ENCODE assay signal across 21 mouse cellular contexts in the genomic region with DNA sequence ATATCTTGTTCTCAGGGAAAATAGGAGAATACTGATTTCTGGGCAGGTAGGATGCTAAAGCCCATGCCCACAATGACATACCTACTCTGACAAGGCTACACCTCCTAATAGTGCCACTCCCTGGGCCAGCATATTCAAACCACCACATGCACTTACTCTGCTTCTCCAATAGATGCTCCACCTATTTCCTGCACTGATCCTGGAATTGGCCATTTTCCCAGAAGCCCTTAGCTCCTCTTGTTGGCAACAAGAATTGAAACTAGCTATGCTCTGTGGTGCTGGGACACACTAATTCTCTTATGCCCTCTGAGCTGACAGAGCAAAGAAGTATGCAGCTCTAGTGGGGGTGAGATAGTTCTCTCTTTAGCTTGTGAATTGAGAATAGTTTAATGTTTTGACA. TPM values are rescaled to one million over a fixed set of nuclear protein-coding genes. Genes with fewer than 3 reads are reported as not detected.
DNase-seq lines count a peak whose midpoint lies in the region; TF ChIP-seq lines count a peak whose summit lies in the region.
"Had no signal": no experiment of that assay in that cellular context is flagged by ENCODE, and none has a peak within 500 bp of the region (broad histone marks: within the 10 kb centered on the region; RNA-seq: fewer than 3 reads in every experiment).

No protein-coding gene starts in this region.

- no peaks in the 10 kb centered on the region for H3K36me3 ChIP-seq in kidney, adult 2 months (ENCODE audit: control insufficient read depth, insufficient read depth, low read length)
- H3K36me3 ChIP-seq in midbrain, embryonic 10.5 days = no peaks in the 10 kb centered on the region
- H3K36me3 ChIP-seq: embryonic facial prominence, embryonic 15.5 days; limb, embryonic 15.5 days; neural tube, embryonic 15.5 days; stomach, embryonic 15.5 days had no signal

- H3K27me3 ChIP-seq in kidney, adult 2 months (replicated peaks; ENCODE audit: control insufficient read depth, insufficient read depth, low read length) = no peaks in the 10 kb centered on the region
- no peaks in the 10 kb centered on the region for H3K27me3 ChIP-seq in midbrain, embryonic 10.5 days (ENCODE audit: low read depth, poor library complexity, severe bottlenecking)
- H3K27me3 ChIP-seq: embryonic facial prominence, embryonic 15.5 days; limb, embryonic 15.5 days; neural tube, embryonic 15.5 days; stomach, embryonic 15.5 days had no signal

- peak; percentile 7 for DNase-seq in kidney, adult 2 months
- DNase-seq in kidney, adult 8-10 months = no peak
- peak; percentile 23 for DNase-seq in brain, adult 2 months (ENCODE audit: low read depth, low spot score)
- DNase-seq in lung, adult 2 months = peak; percentile 9
- DNase-seq in lung, postnatal 36 days = peak; percentile 69
- no peak for DNase-seq in midbrain, embryonic 10.5 days (ENCODE audit: low spot score)
- no peak for DNase-seq in c-Kit-positive CD71-positive TER-119-positive erythroid progenitor cells, embryonic 14.5 days (ENCODE audit: low spot score)
- DNase-seq: adrenal gland, postnatal 14 days; cerebellum, adult 11-12 months; gastrocnemius, postnatal 14 days; heart, adult 11 months; kidney, adult 11 months; left cerebral cortex, postnatal 4 days; right cerebral cortex, adult 18-20 months; thymus, postnatal 25 days had no signal

- TF ChIP-seq CTCF in kidney, adult 2 months (conservative IDR thresholded peaks at IDR 0.05; ENCODE audit: insufficient read depth, insufficient read length, low read depth, low read length) = no peak
- no peak for TF ChIP-seq CTCF in lung, adult 2 months (IDR thresholded peaks at IDR 0.05; ENCODE audit: insufficient read depth, low read length)

- no peak for TF ChIP-seq POLR2A in kidney, adult 2 months (IDR thresholded peaks at IDR 0.05; ENCODE audit: low read depth, low read length)
- no peak for TF ChIP-seq POLR2A in lung, adult 2 months (IDR thresholded peaks at IDR 0.05; ENCODE audit: borderline replicate concordance, extremely low read depth, low read depth, low read length)

- no peaks in the 10 kb centered on the region for H3K9me3 ChIP-seq in midbrain, embryonic 10.5 days (replicated peaks)
- H3K9me3 ChIP-seq: embryonic facial prominence, embryonic 15.5 days; limb, embryonic 15.5 days; neural tube, embryonic 15.5 days; stomach, embryonic 15.5 days had no signal

- no peaks in the 10 kb centered on the region for H3K4me1 ChIP-seq in kidney, adult 2 months (ENCODE audit: control insufficient read depth, insufficient read depth, low read length)
- peaks cover 12% of the 10 kb centered on the region for H3K4me1 ChIP-seq in lung, adult 2 months (ENCODE audit: control insufficient read depth, insufficient read depth, low read length)
- H3K4me1 ChIP-seq in midbrain, embryonic 10.5 days = peaks cover 6% of the 10 kb centered on the region; the same call in 1 of the 2 replicates
- H3K4me1 ChIP-seq: embryonic facial prominence, embryonic 15.5 days; limb, embryonic 15.5 days; neural tube, embryonic 15.5 days; stomach, embryonic 15.5 days had no signal

- H3K27ac ChIP-seq in kidney, adult 2 months (ENCODE audit: insufficient read depth, low read depth, low read length) = no peak overlapping the region
- no peak overlapping the region for H3K27ac ChIP-seq in midbrain, embryonic 10.5 days (replicated peaks)
- H3K27ac ChIP-seq: embryonic facial prominence, embryonic 15.5 days; left cerebral cortex, adult 2 months; limb, embryonic 15.5 days; liver, embryonic 14.5 days; neural tube, embryonic 15.5 days; stomach, embryonic 15.5 days had no signal

- no peak overlapping the region for H3K4me3 ChIP-seq in kidney, adult 2 months (ENCODE audit: insufficient read depth, low read depth, low read length)
- H3K4me3 ChIP-seq in lung, adult 2 months (replicated peaks; ENCODE audit: extremely low read depth, low read depth, low read length) = no peak overlapping the region
- no peak overlapping the region for H3K4me3 ChIP-seq in midbrain, embryonic 10.5 days
- H3K4me3 ChIP-seq: embryonic facial prominence, embryonic 15.5 days; left cerebral cortex, adult 2 months; limb, embryonic 15.5 days; neural tube, embryonic 15.5 days; stomach, embryonic 15.5 days had no signal

RNA-seq across cellular contexts. Expression of gene Lig4, which starts 44.8 kb away (rescaled TPM):
- polyA plus RNA-seq in kidney, adult 2 months (2012; rRNA removed) = 2.0 and 2.2 TPM in 2 replicates
- 1.4 and 2.0 TPM in 2 replicates for polyA plus RNA-seq in lung, adult 2 months (2012; rRNA removed)
- polyA plus RNA-seq in midbrain, embryonic 10.5 days (2016; fragmentation: Nextera tagmentation; extraction: Ambion mirVana) = 7.4 and 8.2 TPM in 2 replicates

RNA-seq across cellular contexts. Expression of gene Abhd13, which starts 44.8 kb away (rescaled TPM):
- 5.3 and 6.3 TPM in 2 replicates for polyA plus RNA-seq in kidney, adult 2 months (2012; rRNA removed)
- 5.4 and 7.2 TPM in 2 replicates for polyA plus RNA-seq in lung, adult 2 months (2012; rRNA removed)
- polyA plus RNA-seq in midbrain, embryonic 10.5 days (2016; fragmentation: Nextera tagmentation; extraction: Ambion mirVana) = 14.3 and 15.2 TPM in 2 replicates

Comparison
In these comparisons a context has a peak if more than half of its experiments do, and no peak if none do; other contexts are left out.
1. DNase-seq: peak in kidney, adult 2 months (single experiment), brain, adult 2 months (single experiment), lung, adult 2 months (single experiment) and lung, postnatal 36 days (single experiment); none in kidney, adult 8-10 months (0 of 2), midbrain, embryonic 10.5 days (single experiment) and c-Kit-positive CD71-positive TER-119-positive erythroid progenitor cells, embryonic 14.5 days (single experiment).